Mouse (Mus musculus) cortical plate, adult 2 months (tissue): ENCODE data around the gene Mpp1.

Experiments used
- CTCF ChIP-seq: fragments of 200-500 bp; IDR thresholded peaks from 2 replicates; pipeline ENCODE4 v1.5.1; 2011; ENCODE audit warnings: mild to moderate bottlenecking, control low read depth, low read length; ENCODE audit not compliant: insufficient read depth; ENCODE audit errors: extremely low read depth
- POLR2A ChIP-seq: fragments of 200-500 bp; IDR thresholded peaks from 2 replicates; pipeline ENCODE4 v1.6.1; 2011; ENCODE audit warnings: mild to moderate bottlenecking, low read length, control low read depth; ENCODE audit not compliant: insufficient read depth; ENCODE audit errors: extremely low read depth

DNA sequence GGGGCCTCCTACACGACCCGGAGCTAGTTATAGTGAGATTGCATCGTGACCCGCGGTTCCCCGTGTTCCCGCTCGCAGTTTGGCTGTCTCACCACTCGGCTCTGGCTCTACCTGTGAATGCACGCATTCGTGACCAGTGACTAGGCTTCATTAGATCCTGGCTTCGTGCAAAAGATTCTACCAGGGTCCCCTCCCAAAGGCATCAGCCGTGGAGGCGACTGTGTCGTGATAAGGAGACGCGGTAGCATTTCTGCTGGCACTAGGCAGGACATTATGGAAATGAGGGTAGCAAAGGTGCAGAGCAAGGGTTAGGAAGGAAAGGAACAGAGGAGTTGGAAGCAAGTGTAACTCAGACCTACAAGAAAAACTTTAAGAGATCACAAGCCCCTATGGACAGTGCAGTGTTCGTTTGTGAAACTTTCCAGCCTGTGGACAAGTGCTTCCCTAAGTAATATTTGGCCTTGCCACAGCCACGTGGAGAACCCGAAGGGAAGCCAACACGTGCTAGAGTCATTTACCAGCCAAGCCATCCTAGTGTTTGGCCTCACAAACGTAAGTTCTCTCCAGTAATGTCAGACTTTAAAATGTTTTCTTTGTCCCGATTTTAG is 34.5 kb downstream of the Mpp1 start:
- TF ChIP-seq CTCF (no peak), POLR2A (no peak)
